Mouse (Mus musculus) olfactory bulb, adult 2 months (tissue): Measurements from ENCODE around the gene Vmn2r91. TPM values are rescaled to one million over a fixed set of nuclear protein-coding genes. Genes with fewer than 3 reads are reported as not detected.
"Not testable (repeated sequence)": the region's sequence is repeated elsewhere in the genome, so short reads cannot be mapped to it uniquely, and the experiment has no call there.

Experiments used
- H3K27ac ChIP-seq: fragments of 200-500 bp; 2 replicates; pipeline ENCODE4 v1.5.1; 2012; ENCODE audit warnings: low read depth, low read length; ENCODE audit not compliant: insufficient read depth
- H3K4me1 ChIP-seq: fragments of 200-500 bp; 2 replicates; pipeline ENCODE4 v1.6.1; 2012; ENCODE audit warnings: low read length; ENCODE audit not compliant: control insufficient read depth, insufficient read depth
- H3K4me3 ChIP-seq: fragments of 200-500 bp; 2 replicates; pipeline ENCODE4 v1.5.1; 2012; ENCODE audit warnings: mild to moderate bottlenecking, low read depth, low read length, moderate library complexity; ENCODE audit not compliant: insufficient read depth
- CTCF ChIP-seq: fragments of 200-500 bp; IDR thresholded peaks from 2 replicates; pipeline ENCODE4 v1.5.1; 2012; ENCODE audit warnings: low read depth, mild to moderate bottlenecking, low read length, moderate library complexity; ENCODE audit not compliant: insufficient read depth
- POLR2A ChIP-seq: fragments of 200-500 bp; IDR thresholded peaks from 2 replicates; pipeline ENCODE4 v1.6.1; 2012; ENCODE audit warnings: mild to moderate bottlenecking, low read depth, low read length, moderate library complexity; ENCODE audit not compliant: insufficient read depth
- WGBS: fragments of 180-500 bp; shearing (Covaris S2); methylation state at CpG from one replicate; pipeline ENCODE4 v1.1.7; 2018; 5-methylcytosine and 5-hydroxymethylcytosine counted together
- polyA plus RNA-seq: library from polyadenylated mRNA; stranded (reverse); fragments of >200 nt; gene quantifications from 2 replicates; pipeline ENCODE4 v1.2.4, GENCODE M21; 2012; ENCODE audit warnings: low replicate concordance; ENCODE audit not compliant: missing spikeins, insufficient read depth, insufficient read length

The Vmn2r91 gene
- polyA plus RNA-seq, result not detected in 2 replicates

- H3K27ac ChIP-seq, H3K4me1 ChIP-seq, H3K4me3 ChIP-seq: not testable (repeated sequence)
Observed at GRCm38 (mm10) chr17:18084716-18085115, at the start of gene Vmn2r91. TSS of gene Vmn2r91 (plus strand) at chr17:18085016.

- TF ChIP-seq POLR2A, result no peak
- TF ChIP-seq CTCF, result no peak
- H3K27ac ChIP-seq, result no peak within 1 kb of the TSS
- H3K4me1 ChIP-seq, result no peaks in the 10 kb centered on the region
- H3K4me3 ChIP-seq, result no peak within 1 kb of the TSS
- 39% methylated on average over 2 of the region's 2 CpGs for WGBS
Observed at GRCm38 (mm10) chr17:18049124-18049523, 35.7 kb upstream of the Vmn2r91 start, which contains the start of gene Vmn2r124. TSS of gene Vmn2r124 (plus strand) at chr17:18049424.

- not testable (repeated sequence) for H3K27ac ChIP-seq, H3K4me1 ChIP-seq, H3K4me3 ChIP-seq
- 51% methylated on average over 1 of the region's 1 CpGs for WGBS
Observed at GRCm38 (mm10) chr17:18095626-18096025, 10.8 kb downstream of the Vmn2r91 start.

GRCm38 (mm10) chr17:18102265-18102664 is 17.4 kb downstream of the Vmn2r91 start:
- WGBS, result 94% methylated on average over 3 of the region's 3 CpGs
- not testable (repeated sequence) for H3K4me1 ChIP-seq, H3K4me3 ChIP-seq, H3K27ac ChIP-seq

- H3K4me3 ChIP-seq, H3K27ac ChIP-seq, H3K4me1 ChIP-seq: not testable (repeated sequence)
- 65% methylated on average over 1 of the region's 1 CpGs for WGBS
Observed at GRCm38 (mm10) chr17:18151587-18151986, 66.8 kb downstream of the Vmn2r91 start, which contains the start of gene Vmn2r92. TSS of gene Vmn2r92 (plus strand) at chr17:18151887.

- H3K4me3 ChIP-seq, H3K27ac ChIP-seq, H3K4me1 ChIP-seq: not testable (repeated sequence)
- WGBS, result 69% methylated on average over 2 of the region's 2 CpGs
Observed at GRCm38 (mm10) chr17:18161194-18161593, 76.4 kb downstream of the Vmn2r91 start.

Other genes starting within 250 kb of the Vmn2r91 start
- not detected in 2 replicates for gene Has1, start 229.8 kb upstream of the Vmn2r91 start, polyA plus RNA-seq
- gene Fpr1, start 201.1 kb upstream of the Vmn2r91 start, polyA plus RNA-seq, result not detected in 2 replicates
- not detected in 2 replicates for gene Fpr2, start 197.2 kb upstream of the Vmn2r91 start, polyA plus RNA-seq
- gene Fpr3, start 197.2 kb upstream of the Vmn2r91 start, polyA plus RNA-seq, result not detected in 2 replicates
- gene Fpr-rs4, start 63.3 kb upstream of the Vmn2r91 start, polyA plus RNA-seq, result not detected in 2 replicates
- gene Vmn2r124, start 35.6 kb upstream of the Vmn2r91 start, polyA plus RNA-seq, result not detected in 2 replicates
- gene Vmn2r92, start 66.9 kb downstream of the Vmn2r91 start, polyA plus RNA-seq, result not detected in 2 replicates
- gene Vmn2r94, start 192.7 kb downstream of the Vmn2r91 start, polyA plus RNA-seq, result not detected in 2 replicates
- not detected in 2 replicates for gene Vmn2r93, start 213.1 kb downstream of the Vmn2r91 start, polyA plus RNA-seq